Mouse (Mus musculus) liver, embryonic 15.5 days (tissue): ENCODE data around the gene Ptpra. TPM values are rescaled to one million over a fixed set of nuclear protein-coding genes. Genes with fewer than 3 reads are reported as not detected.

Source experiments
- ATAC-seq: fragments of 200-750 bp; cut with Nextera tagmentation; 2 replicates; pipeline ENCODE4 v1.8.0; 2017; ENCODE audit warnings: moderate number of reproducible peaks, mild to moderate bottlenecking, moderate library complexity; ENCODE audit not compliant: insufficient read depth
- H3K27ac ChIP-seq: fragments of 300-500 bp; sonication (generic); replicated peaks from 2 replicates; pipeline ENCODE4 v1.5.1; 2015; ENCODE audit warnings: mild to moderate bottlenecking, inconsistent platforms
- H3K27me3 ChIP-seq: fragments of 300-500 bp; sonication (generic); 2 replicates; pipeline ENCODE4 v1.6.1; 2015; ENCODE audit warnings: mild to moderate bottlenecking, inconsistent platforms
- H3K36me3 ChIP-seq: fragments of 300-500 bp; sonication (generic); replicated peaks from 2 replicates; pipeline ENCODE4 v1.6.1; 2015; ENCODE audit warnings: moderate library complexity, mild to moderate bottlenecking, inconsistent platforms
- H3K4me1 ChIP-seq: fragments of 300-500 bp; sonication (generic); replicated peaks from 2 replicates; pipeline ENCODE4 v1.6.1; 2015; ENCODE audit warnings: inconsistent platforms
- H3K4me2 ChIP-seq: fragments of 300-500 bp; sonication (generic); 2 replicates; pipeline ENCODE4 v1.6.1; 2015; ENCODE audit warnings: moderate library complexity, mild to moderate bottlenecking, inconsistent platforms
- H3K4me3 ChIP-seq: fragments of 300-500 bp; sonication (generic); replicated peaks from 2 replicates; pipeline ENCODE4 v1.5.1; 2015; ENCODE audit warnings: mild to moderate bottlenecking, inconsistent platforms
- H3K9ac ChIP-seq: fragments of 300-500 bp; sonication (generic); 2 replicates; pipeline ENCODE4 v1.6.1; 2015; ENCODE audit warnings: moderate library complexity, mild to moderate bottlenecking, inconsistent platforms
- H3K9me3 ChIP-seq: fragments of 300-500 bp; sonication (generic); replicated peaks from 2 replicates; pipeline ENCODE4 v1.6.1; 2016; ENCODE audit warnings: inconsistent platforms
- WGBS: fragments of 180-500 bp; shearing (Covaris S2); methylation state at CpG from one replicate; pipeline ENCODE4 v1.1.7; 2015; ENCODE audit warnings: mixed read lengths; ENCODE audit not compliant: insufficient replicate concordance; 5-methylcytosine and 5-hydroxymethylcytosine counted together
- polyA plus RNA-seq: library from polyadenylated mRNA; unstranded; fragments of >200 nt; fragmentation: Nextera tagmentation; extraction: Ambion mirVana; gene quantifications from 2 replicates; pipeline ENCODE4 v1.2.1, GENCODE M21; 2015

Ptpra gene
- polyA plus RNA-seq = 30.0 and 30.7 TPM in 2 replicates

GRCm38 (mm10) chr2:130449794-130450433 lies at the start of gene Ptpra:
TSS of gene Ptpra (plus strand) at chr2:130450278.
- Histone ChIP-seq H3K4me3 (peak within 1 kb of the TSS; percentile 94), H3K9ac (peak within 1 kb of the TSS; percentile 91), H3K4me2 (peak within 1 kb of the TSS; percentile 96), H3K9me3 (no peaks in the 10 kb centered on the region), H3K36me3 (0 out of 2 replicates have a peak, but pooled peaks cover 3% of the 10 kb centered on the region), H3K27me3 (peaks cover 20% of the 10 kb centered on the region), H3K27ac (peak within 1 kb of the TSS; percentile 90), H3K4me1 (peaks cover 50% of the 10 kb centered on the region)
- peak; percentile 98 for ATAC-seq
- WGBS = under 1% methylated on average over 49 of the region's 50 CpGs

- WGBS = 56% methylated on average over 4 of the region's 4 CpGs
- H3K9me3 ChIP-seq = no peaks in the 10 kb centered on the region
- H3K4me3 ChIP-seq = no peak overlapping the region
- H3K27ac ChIP-seq = no peak overlapping the region
- H3K36me3 ChIP-seq = no peaks in the 10 kb centered on the region
- no peak overlapping the region for H3K4me2 ChIP-seq
- ATAC-seq = no peak
- H3K27me3 ChIP-seq = peaks cover 34% of the 10 kb centered on the region
- peaks cover 9% of the 10 kb centered on the region for H3K4me1 ChIP-seq
- H3K9ac ChIP-seq = no peak overlapping the region
Observed at GRCm38 (mm10) chr2:130401891-130402290, 48.2 kb upstream of the Ptpra start.

GRCm38 (mm10) chr2:130404939-130405338 lies 45.1 kb upstream of the Ptpra start, which contains the start of the genes Gm28372 and 1700020A23Rik:
TSS of gene Gm28372 (plus strand) at chr2:130405239.
TSS of gene 1700020A23Rik (plus strand) at chr2:130405259.
- ATAC-seq = no peak
- no peaks in the 10 kb centered on the region for H3K9me3 ChIP-seq
- WGBS = 61% methylated on average over 1 of the region's 1 CpGs

GRCm38 (mm10) chr2:130406178-130406577 lies 43.9 kb upstream of the Ptpra start, which contains the start of gene Tmem239:
TSS of gene Tmem239 (plus strand) at chr2:130406478.
- Histone ChIP-seq H3K27ac (no peak within 1 kb of the TSS), H3K27me3 (0 out of 2 replicates have a peak, but pooled peaks cover 3% of the 10 kb centered on the region), H3K4me2 (no peak within 1 kb of the TSS), H3K4me1 (no peaks in the 10 kb centered on the region), H3K9me3 (no peaks in the 10 kb centered on the region), H3K9ac (no peak within 1 kb of the TSS), H3K4me3 (no peak within 1 kb of the TSS), H3K36me3 (no peaks in the 10 kb centered on the region)
- 42% methylated on average over 2 of the region's 2 CpGs for WGBS
- ATAC-seq = no peak

More at GRCm38 (mm10) chr2:130404939-130405338, 45.1 kb upstream of the Ptpra start, which contains the start of the genes Gm28372 and 1700020A23Rik:
- Histone ChIP-seq H3K4me3 (no peak within 1 kb of the TSS), H3K4me1 (no peaks in the 10 kb centered on the region), H3K9ac (no peak within 1 kb of the TSS), H3K27me3 (peaks cover 5% of the 10 kb centered on the region; the same call in 1 of the 2 replicates), H3K27ac (no peak within 1 kb of the TSS), H3K4me2 (no peak within 1 kb of the TSS), H3K36me3 (no peaks in the 10 kb centered on the region)

GRCm38 (mm10) chr2:130408194-130408593 lies 41.9 kb upstream of the Ptpra start:
- ATAC-seq = no peak
- Histone ChIP-seq H3K4me3 (no peak overlapping the region), H3K4me2 (no peak overlapping the region), H3K27me3 (no peaks in the 10 kb centered on the region), H3K36me3 (no peaks in the 10 kb centered on the region), H3K9ac (no peak overlapping the region), H3K9me3 (no peaks in the 10 kb centered on the region), H3K27ac (no peak overlapping the region), H3K4me1 (no peaks in the 10 kb centered on the region)
- WGBS = 27% methylated on average over 6 of the region's 6 CpGs

GRCm38 (mm10) chr2:130411558-130412495 lies 38.3 kb upstream of the Ptpra start:
- no peak overlapping the region for H3K4me2 ChIP-seq
- no peaks in the 10 kb centered on the region for H3K9me3 ChIP-seq
- H3K27me3 ChIP-seq = no peaks in the 10 kb centered on the region
- no peaks in the 10 kb centered on the region for H3K4me1 ChIP-seq
- no peaks in the 10 kb centered on the region for H3K36me3 ChIP-seq
- 25% methylated on average over 16 of the region's 16 CpGs for WGBS
- no peak overlapping the region for H3K4me3 ChIP-seq
- no peak for ATAC-seq
- H3K9ac ChIP-seq = no peak overlapping the region
- H3K27ac ChIP-seq = no peak overlapping the region

- WGBS = 57% methylated on average over 3 of the region's 3 CpGs
Observed at GRCm38 (mm10) chr2:130412775-130413174, 37.3 kb upstream of the Ptpra start.

GRCm38 (mm10) chr2:130414094-130414856 lies 35.8 kb upstream of the Ptpra start:
- 0 out of 2 replicates have a peak, but pooled peaks cover 4% of the 10 kb centered on the region for H3K36me3 ChIP-seq
- H3K9ac ChIP-seq = no peak overlapping the region
- no peaks in the 10 kb centered on the region for H3K27me3 ChIP-seq
- no peaks in the 10 kb centered on the region for H3K4me1 ChIP-seq
- no peak overlapping the region for H3K4me2 ChIP-seq
- no peaks in the 10 kb centered on the region for H3K9me3 ChIP-seq
- ATAC-seq = no peak
- H3K4me3 ChIP-seq = no peak overlapping the region
- WGBS = 61% methylated on average over 6 of the region's 6 CpGs
- H3K27ac ChIP-seq = no peak overlapping the region

More at GRCm38 (mm10) chr2:130412775-130413174, 37.3 kb upstream of the Ptpra start:
- Histone ChIP-seq H3K36me3 (no peaks in the 10 kb centered on the region), H3K4me1 (no peaks in the 10 kb centered on the region), H3K27ac (no peak overlapping the region), H3K4me2 (no peak overlapping the region), H3K9ac (no peak overlapping the region), H3K27me3 (no peaks in the 10 kb centered on the region), H3K4me3 (no peak overlapping the region), H3K9me3 (no peaks in the 10 kb centered on the region)
- no peak for ATAC-seq

- Histone ChIP-seq H3K27me3 (no peaks in the 10 kb centered on the region), H3K9me3 (no peaks in the 10 kb centered on the region; the same call in 1 of the 2 replicates), H3K27ac (no peak overlapping the region), H3K36me3 (0 out of 2 replicates have a peak, but pooled peaks cover 4% of the 10 kb centered on the region), H3K4me1 (peaks cover 37% of the 10 kb centered on the region), H3K9ac (no peak overlapping the region), H3K4me2 (no peak overlapping the region), H3K4me3 (no peak overlapping the region)
- ATAC-seq = no peak
- WGBS = 81% methylated on average over 26 of the region's 26 CpGs
Observed at GRCm38 (mm10) chr2:130421781-130422620, 28.1 kb upstream of the Ptpra start.
